Mouse (Mus musculus): ENCODE data around the gene Ndufv3.

- TF ChIP-seq CTCF (conservative IDR thresholded peaks at IDR 0.05; ENCODE audit: insufficient read depth, insufficient read length, low read depth, low read length) (no peak), POLR2A (IDR thresholded peaks at IDR 0.05; ENCODE audit: low read depth, low read length) (no peak)
Measured at GRCm38 (mm10) chr17:31571689-31572088, 51.8 kb downstream of the Ndufv3 start.

All from kidney, adult 2 months (tissue).